Mouse (Mus musculus): ENCODE results near the gene Rbm44. TPM values are rescaled to one million over a fixed set of nuclear protein-coding genes. Genes with fewer than 3 reads are reported as not detected.

Rbm44 gene
- total RNA-seq, 2 experiments from 2014 or later, result 0.10 TPM; not detected in 1

DNA sequence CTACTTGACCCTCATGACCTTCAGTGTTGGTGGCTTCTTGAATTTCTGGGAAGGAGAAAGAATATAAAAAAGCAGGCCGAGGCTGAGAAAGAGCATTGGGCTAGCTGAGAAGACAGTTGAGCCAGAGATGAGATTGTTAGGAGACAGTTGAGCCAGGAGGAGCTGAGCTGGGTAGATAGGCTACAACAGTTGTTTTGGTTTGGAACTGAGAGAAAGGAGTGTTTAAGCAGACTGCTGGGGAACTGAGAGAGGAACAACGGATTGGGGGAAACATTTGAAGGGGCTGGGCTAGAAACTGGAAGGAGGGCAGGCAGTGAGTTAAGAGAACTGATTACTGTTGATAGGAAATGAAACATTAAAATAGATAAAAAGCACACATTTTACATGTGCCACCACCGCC, 31.1 kb downstream of the Rbm44 start:
- intact Hi-C loops (cut with DNase I), result no loop called here
- no peak for DNase-seq (ENCODE audit: low spot score)

DNA sequence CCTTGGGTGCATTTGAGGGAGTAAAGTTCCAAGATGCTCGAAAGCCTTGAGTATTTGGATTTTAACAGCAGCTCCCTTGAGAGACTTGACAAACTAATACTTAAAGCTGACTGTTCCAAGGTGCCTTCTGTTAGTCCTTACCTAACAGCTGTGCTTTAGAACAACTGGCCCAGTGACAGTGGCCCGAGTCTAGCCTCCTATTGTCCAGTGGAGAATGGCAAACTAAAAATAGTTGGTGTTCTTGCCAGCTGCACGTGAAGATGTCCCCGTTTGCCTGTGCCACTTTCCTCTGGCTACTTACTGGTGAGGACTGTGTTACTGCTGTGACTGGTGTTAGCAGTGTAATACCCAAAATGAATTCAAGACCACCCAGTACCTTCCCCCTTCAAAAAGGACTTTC, 32.0 kb downstream of the Rbm44 start:
- DNase-seq (ENCODE audit: low spot score), result no peak
- intact Hi-C loops (cut with DNase I), result no loop called here

DNA sequence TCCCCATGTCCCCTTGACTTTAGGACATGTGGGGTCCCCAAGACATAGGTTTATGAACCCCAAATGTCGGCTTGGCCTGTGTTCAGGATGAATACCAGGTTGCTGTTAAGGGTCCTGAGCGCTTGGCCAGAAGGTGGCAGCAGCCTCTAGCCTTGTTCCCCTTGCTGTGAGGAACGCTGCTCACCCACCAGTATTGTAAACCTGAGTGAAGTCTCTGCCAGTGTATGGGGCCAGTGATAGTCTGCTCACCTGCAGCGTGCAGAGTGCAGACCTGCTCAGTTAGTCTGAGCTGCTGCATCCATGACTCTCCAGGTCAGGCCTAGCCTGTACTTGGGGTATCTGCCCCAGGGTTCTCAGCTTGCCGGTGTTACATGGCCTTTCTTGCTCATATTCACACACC, 34.2 kb downstream of the Rbm44 start:
- peak; percentile 33 for DNase-seq (ENCODE audit: low spot score)
- intact Hi-C loops (cut with DNase I), result loop anchor here (1.0 kb wide), 1 partner anchor 59 kb away; no protein-coding TSS in a partner anchor

DNA sequence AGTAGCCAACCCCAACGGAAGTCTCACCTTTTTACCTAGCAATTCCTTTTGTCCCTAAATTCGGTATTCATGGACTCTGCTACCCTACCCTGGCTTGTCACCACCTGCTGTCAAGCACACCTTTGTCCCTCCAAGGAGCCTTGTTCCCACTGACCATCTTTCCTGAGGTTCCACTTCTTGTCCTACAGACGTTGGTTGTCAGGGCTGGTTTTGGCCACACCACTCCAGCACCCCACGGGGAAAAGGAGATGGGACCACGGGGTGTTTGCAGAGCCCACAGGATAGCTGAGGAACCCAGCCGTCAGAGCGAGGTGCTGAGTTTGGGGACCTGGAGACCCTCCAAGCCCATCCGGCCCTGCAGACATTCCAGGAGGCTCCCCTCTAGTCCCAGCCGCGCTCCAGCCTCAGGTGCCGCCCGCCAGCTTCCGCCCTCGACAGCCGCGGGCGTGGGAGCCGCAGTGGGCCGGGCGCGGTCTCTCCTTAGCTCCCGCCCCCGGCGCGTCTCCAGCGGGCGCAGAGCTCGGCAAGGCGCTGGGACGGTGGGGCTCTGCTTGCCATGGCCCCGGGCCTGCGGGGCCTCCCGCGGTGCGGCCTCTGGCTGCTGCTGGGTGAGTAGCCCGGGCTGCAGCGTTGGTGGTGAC, 34.8 kb downstream of the Rbm44 start, which contains the start of gene Ramp1:
Gene Ramp1 (plus strand): TSS at position 290 of the 641 bp plus-strand sequence.
- DNase-seq (ENCODE audit: low spot score), result no peak
- intact Hi-C loops (cut with DNase I), result loop anchor here (1.0 to 2.0 kb wide), 2 partner anchors 29 to 59 kb away; no protein-coding TSS in a partner anchor

DNA sequence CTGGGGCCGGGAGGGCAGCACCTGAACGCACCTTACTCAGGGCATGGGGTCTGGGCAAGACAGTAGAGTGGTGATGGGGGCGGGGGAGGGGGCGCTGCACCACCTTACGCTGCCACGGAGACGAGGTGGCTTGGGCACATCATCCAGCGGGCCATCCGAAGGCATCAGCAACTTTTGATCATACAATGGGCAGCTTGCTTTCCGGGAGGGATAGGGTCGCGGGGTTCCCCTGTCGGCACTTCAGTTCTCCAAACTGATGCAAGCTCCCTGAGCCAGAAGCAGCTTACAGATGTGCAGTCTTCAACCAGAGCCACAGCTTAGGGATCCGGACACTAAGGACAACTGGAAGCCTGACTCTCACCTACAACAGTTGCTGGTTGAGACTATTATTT, 35.3 kb downstream of the Rbm44 start:
- intact Hi-C loops (cut with DNase I), result loop anchor here (2.0 kb wide), 1 partner anchor 29 kb away; no protein-coding TSS in a partner anchor
- no peak for DNase-seq (ENCODE audit: low spot score)

DNA sequence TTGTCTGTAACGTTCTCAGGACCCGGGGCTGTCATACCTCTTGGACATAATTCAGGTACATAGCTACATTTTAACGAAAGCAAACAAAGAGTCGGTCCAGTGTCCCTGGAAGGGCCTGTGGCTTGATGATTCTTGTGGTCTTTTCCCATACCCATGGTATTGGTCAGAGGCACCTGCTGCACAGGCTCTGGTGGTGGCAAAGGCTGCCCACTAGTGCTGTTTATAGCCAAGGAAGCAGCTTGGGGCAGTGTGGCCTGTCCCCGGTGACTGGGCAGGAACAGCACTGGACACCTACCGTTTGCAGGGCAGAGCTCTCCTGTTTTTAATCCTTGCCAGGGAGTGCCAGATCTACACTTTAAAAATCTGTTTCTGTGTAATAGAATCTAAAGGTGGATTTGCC, 35.8 kb downstream of the Rbm44 start:
- DNase-seq (ENCODE audit: low spot score), result no peak
- intact Hi-C loops (cut with DNase I), result loop anchor here (2.0 kb wide), 1 partner anchor 28 kb away; no protein-coding TSS in a partner anchor

DNA sequence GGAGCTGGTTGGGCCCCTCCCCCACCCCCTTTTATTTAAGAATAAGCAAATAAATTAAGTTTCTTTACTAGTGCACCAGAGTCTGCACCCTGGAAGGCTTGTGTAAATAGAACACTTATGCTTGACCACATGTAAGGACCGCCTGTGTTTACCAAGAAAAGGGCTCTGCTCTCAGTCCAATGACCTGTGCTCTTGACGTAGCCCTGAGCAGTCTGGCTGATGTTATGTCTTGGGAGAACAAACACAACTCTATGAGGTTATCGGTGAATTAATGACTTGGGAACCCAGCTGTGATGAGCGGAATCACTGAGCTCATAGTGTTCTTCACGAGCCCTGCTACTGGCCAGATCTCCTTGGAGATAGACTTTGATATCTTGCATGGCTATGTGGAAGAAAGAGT, 36.4 kb downstream of the Rbm44 start:
- no peak for DNase-seq (ENCODE audit: low spot score)
- intact Hi-C loops (cut with DNase I), result loop anchor here (2.0 kb wide), 1 partner anchor 28 kb away; no protein-coding TSS in a partner anchor

DNA sequence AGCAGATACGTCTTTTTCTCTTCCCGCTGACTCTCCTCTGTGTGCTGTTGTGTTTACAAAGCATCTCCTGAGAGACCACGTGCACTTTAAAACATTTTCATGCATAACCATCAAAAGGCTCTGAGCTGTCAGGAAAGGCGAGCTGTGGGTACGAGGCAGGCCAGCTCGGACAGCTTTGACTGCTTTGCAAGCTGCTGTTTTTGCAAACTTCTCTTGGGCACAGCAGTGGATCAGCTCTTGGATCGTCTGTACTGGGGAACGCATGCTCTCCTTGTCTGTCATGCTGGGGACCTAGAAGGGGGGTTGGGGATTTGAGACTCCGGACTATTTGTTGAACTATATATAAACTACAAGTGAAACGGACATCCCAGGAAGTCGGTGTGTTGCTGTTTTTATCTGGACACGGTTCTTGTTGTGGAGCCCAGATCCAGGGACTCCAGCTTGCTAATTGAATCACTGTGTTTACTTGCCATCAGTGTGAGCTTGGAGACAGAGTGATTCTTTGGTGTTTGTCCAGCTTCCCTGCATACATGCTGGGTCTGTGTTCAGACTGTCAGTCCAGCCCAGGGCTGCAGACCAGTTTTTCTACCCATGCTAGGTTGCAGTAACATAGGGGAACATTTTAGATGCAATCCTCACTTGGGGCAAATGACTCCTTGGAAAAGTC, 37.0 kb downstream of the Rbm44 start:
- intact Hi-C loops (cut with DNase I), result loop anchor here (2.0 kb wide), 1 partner anchor 27 kb away; no protein-coding TSS in a partner anchor
- DNase-seq (ENCODE audit: low spot score), result no peak

DNA sequence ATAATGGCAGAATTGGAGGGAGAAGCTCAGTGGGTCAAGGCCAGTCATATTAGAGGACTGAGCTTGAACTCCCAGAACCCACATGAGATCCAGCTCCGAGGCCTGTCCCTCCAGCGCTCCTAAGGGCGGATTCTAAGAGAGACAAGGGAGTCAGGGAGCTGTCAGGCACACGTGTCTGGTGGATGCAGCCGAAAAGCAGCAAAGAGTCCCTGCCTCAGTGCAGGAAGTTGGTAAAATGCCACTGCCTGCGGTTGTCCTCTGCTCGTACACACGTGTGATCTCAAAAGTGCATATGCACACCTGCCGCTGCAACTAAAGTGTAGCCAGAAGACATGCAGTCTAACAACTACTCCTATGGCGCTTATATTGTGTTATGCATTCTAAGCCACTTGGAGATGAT, 38.4 kb downstream of the Rbm44 start:
- DNase-seq (ENCODE audit: low spot score), result no peak
- intact Hi-C loops (cut with DNase I), result no loop called here

DNA sequence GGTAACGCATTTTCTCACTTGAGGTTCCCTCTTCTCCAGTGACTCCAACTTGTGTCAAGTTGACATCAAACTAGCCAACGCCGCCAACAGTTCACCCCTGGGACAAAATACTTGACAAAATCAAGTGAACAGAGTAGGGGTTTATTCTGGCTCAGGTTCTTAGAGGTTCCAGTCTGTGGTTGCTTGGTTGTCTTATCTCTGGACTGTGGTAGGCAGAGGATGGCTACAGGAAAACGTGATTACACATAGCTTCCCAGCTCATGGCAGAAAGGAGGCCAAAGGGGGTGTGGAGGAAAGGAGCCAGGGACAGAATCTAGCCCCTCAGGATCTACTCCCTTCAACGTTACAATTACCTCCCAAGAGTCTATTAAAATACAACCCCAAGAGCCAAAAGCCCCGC, 41.8 kb downstream of the Rbm44 start:
- intact Hi-C loops (cut with DNase I), result no loop called here
- DNase-seq (ENCODE audit: low spot score), result no peak

DNA sequence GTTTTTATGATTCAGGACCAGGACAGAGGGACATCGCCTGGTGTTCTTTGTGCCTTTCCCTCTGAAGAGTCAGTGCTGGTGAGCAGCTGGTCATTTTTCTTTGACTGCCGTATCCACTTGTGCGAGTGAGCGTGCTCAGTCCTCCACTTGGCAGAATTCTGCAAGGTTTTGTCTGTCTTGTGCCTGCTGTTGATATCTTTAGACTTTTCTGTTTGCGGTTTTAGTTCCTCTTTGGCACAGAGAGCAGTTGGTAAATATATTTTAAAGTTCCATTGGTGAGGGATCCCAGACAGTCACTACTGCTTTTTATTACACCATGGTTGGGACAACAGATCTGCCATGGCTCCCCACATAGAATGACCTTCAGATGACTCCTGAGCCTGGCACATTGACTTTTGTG, 42.4 kb downstream of the Rbm44 start:
- no peak for DNase-seq (ENCODE audit: low spot score)
- intact Hi-C loops (cut with DNase I), result no loop called here

DNA sequence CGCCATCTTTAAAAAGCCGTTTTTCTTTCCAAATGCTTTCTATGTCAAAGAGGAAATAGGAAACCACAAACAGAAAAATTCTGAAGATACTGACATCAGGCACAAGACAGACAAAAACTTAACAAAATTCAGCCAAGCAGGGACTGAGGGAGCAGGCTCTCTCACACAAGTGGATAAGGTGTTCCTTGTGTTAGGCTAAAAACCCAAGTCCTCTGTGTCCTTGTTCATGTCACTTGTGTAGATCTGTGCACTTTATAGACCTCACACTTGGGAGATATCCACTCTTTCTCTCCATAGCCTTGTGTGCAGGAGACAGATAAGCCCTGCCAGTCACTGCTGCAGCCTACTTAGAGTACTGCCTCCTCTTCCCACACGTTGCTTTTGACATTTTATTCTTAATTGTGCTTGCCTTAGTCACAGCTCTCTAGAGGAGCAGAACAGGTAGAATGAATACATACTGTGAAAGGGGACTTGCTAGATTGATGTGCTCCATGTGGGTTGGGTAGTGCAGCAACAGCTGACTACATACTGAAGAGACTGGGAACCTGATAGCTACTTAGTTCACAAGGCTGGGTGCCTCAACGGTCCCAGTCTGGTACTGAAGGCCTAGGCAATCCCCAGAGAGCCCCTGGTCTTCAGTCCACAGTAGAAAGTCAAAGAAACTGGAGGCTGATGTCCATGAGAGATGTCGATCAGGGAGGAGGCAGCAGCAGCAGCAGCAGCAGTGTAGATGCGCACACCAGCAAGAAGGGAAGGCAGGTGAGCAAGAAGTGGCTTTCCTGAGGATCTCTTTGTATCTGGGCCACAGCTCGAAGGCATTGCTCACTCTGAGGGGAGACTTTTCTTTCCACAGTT, 43.1 kb downstream of the Rbm44 start:
- intact Hi-C loops (cut with DNase I), result no loop called here
- no peak for DNase-seq (ENCODE audit: low spot score)

DNA sequence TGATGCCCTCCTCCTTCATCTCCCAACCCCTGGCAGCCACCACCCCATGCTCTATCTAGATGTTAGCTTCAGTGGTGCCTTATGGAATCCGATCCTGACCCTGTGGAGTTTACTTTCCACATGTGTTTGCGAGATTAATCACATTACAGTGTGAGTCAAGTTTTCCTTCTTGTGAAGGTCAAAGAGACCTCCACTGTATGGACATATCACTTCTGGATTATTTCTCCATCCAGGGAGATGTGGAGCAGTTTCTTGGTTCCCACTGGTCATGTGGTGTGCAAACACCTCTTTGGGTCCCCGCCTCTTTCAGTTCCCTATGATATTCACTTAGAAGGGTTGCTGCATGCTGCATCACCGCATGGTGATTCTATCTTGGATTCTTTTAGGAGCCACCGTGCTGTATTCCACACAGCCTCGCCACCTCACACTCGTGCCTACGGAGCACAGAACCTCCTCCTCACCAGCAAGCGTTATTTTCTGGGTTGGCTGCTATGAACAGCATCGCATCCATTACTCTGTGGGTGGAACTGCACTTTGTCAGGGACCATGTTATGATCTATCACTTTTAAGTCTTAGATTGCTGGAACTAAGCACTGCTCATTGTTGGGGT, 44.1 kb downstream of the Rbm44 start:
- intact Hi-C loops (cut with DNase I), result no loop called here
- DNase-seq (ENCODE audit: low spot score), result no peak

DNA sequence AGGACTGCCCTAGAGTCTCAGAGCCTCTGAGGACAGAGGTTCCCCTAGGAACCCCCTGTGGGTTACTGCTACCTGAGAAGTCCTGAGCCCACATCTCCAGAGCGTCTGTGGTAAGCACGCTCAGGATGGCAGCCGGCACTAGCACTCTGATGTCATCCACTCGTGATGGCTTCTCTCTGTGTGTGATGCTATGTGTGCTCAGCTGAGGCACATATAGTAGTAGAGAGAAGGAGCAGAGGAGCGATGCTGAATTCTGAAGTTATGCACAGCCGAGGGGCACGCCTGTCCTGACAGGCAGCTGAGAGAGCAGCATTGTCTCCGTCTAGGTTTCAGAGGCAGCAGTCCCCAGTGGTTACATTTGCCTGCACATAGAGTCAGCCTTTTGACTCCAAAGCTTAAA, 47.3 kb downstream of the Rbm44 start:
- DNase-seq (ENCODE audit: low spot score), result no peak
- intact Hi-C loops (cut with DNase I), result no loop called here

DNA sequence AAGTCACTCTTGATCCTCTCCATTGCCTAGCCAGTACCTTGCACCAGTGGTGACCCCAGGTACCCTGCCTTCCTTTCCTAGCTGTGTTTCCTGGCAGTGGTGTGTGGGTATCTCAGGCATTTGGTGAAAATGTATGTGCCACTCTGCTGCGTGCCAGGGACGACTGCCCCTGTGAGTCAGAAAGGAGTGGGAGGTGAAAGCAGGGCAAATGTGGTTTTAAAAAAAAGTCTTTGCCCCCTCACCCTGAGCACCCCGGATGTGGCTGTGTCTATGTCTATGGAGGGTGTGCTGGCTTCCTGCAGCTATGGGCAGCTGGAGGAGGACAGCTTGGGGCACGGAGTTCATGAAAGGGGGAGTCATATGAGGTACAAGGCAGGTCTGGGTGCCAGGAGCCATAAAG, 48.4 kb downstream of the Rbm44 start:
- no peak for DNase-seq (ENCODE audit: low spot score)
- intact Hi-C loops (cut with DNase I), result no loop called here

DNA sequence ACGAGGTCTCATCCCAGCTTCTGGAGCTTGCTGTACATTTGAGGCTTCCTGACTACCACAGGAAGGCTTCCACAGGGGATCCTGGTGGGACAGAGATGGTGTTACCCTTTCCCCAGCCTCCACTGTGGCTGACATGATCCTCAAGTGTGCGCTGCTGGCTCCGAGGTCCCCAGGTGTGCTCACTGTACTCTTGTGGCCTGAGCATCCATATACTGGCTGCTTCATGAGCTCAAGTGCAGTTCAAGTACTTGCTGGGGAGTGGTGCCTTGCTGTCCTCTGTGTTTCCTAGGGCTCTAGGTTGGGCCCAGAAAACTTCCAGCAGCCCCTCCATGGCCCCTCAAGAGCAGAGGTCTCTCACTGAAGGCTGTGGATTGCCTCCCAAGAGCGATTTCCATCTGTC, 48.8 kb downstream of the Rbm44 start:
- intact Hi-C loops (cut with DNase I), result no loop called here
- no peak for DNase-seq (ENCODE audit: low spot score)

DNA sequence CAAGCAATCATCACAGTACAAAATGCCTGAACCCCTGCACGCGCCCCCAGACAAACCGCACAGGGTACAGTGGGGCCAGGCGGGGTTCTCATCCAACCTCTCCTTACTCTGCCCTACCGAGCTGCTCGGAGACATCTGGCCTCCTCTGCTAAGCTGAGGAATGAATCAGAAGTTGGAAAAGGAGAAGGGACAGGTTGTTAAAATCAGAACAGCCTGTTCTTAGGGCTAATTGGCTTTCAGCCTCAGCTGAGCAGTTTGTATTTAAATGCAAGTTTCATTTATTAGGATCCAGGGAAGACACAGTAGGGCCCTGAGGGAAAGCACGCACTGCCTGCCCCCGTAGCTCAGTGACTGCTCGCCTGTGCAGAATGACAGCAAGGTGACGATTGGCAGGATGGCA, 54.9 kb downstream of the Rbm44 start:
- DNase-seq (ENCODE audit: low spot score), result no peak
- intact Hi-C loops (cut with DNase I), result no loop called here

DNA sequence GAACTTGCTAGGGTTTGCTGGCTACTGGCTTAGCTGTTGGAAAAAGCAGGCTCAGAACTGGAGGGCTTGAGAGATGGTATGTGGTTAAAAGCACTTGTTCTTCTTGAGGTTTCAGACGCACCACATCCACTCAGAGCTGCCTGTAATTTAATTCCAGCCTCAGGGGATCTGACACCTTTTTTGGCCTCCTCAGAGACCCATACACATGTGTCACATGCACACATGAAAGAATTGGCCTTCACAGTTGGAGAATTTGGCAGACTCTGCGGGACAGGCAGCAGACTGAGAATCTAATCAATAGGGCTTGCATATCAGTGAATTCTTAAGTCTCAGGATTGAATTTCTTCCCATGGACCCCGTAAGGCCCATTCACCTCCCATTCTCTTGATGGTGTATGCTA, 56.2 kb downstream of the Rbm44 start:
- intact Hi-C loops (cut with DNase I), result no loop called here
- no peak for DNase-seq (ENCODE audit: low spot score)

DNA sequence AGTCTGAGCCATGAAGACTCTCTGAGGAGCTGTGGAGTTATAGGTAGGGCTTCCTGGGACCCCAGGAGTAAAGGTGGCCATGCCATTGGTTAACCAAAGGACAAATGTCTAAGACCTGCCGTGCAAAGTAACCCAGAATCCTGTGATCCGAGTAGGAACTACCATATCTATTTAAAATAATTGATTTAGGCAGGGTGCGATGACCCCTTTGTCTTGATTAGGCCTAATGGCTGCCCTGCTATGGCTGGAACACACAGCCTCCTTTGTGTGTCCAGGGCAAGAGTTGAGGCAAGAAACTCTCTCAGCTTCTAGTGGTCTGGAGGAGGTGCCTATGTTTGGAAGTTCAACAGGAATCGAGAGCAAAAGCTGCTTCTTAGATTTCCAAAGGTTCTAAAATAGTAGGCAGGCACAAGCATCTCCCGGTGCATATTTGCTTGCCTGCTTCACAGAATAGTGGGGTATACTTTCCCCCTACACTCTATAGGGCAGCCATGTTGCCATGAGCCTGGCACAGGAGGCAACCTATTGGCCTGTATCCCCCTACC, 59.4 kb downstream of the Rbm44 start:
- intact Hi-C loops (cut with DNase I), result no loop called here

DNA sequence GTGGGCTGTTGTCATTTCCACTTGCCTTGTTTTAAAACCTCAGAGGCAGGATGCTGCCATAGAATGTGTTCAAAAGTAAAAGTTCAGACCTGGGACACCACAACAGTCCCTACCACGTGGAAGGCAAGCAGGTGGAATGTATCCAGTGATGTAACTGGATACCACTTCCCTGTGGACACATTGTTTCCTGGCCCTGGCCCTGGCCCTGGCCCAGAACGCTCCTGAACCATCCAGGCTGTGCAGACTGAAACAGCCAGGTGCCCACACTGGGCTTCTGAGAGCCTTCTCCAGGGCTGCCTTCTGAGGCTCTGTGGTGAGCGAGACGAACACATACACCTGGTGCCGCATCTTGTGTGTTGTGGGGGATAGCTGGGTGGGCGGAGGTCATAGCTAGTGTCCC, 60.8 kb downstream of the Rbm44 start:
- intact Hi-C loops (cut with DNase I), result no loop called here
- no peak for DNase-seq (ENCODE audit: low spot score)

More for the DNA sequence above, 59.4 kb downstream of the Rbm44 start:
- DNase-seq (ENCODE audit: low spot score), result no peak

Measured in heart, postnatal 25 days (tissue).